Mouse (Mus musculus) embryo, embryonic 11.5 days (tissue): ENCODE measurements around the gene Ctbp2.

ENCODE experiments used
- DNase-seq: peaks from one replicate; pipeline ENCODE4 v3.0.0-alpha.2; 2012; ENCODE audit warnings: low read depth, low spot score

The Ctbp2 gene

GRCm38 (mm10) chr7:132939118-132939517, 185.0 kb downstream of the Ctbp2 start:
- DNase-seq, result no peak
